Mouse (Mus musculus) stomach, adult 2 months (tissue): ENCODE data around the gene Kras. TPM values are rescaled to one million over a fixed set of nuclear protein-coding genes. Genes with fewer than 3 reads are reported as not detected.

Experiments used
- polyA plus RNA-seq: library from polyadenylated mRNA; depleted of rRNA; stranded (reverse); fragments of >200 nt; gene quantifications from 2 replicates; pipeline ENCODE4 v1.2.3, GENCODE M21; 2012; rRNA removed

Kras gene
- polyA plus RNA-seq, result 4.9 and 6.2 TPM in 2 replicates

GRCm38 (mm10) chr6:145250185-145250791 lies at the start of gene Kras:
Kras (minus strand) TSS chr6:145250239.

GRCm38 (mm10) chr6:145210816-145211338 lies 39.2 kb downstream of the Kras start, which contains the start of the genes Casc1 and Etfrf1:
Casc1 (minus strand) TSS chr6:145211005.
Etfrf1 (plus strand) TSS chr6:145211134.

Other genes with a start within 250 kb of the Kras start
- gene Bcat1, start 174.1 kb downstream of the Kras start, polyA plus RNA-seq, result 0.09 and 0.39 TPM in 2 replicates
- gene Lrmp, start 134.6 kb downstream of the Kras start, polyA plus RNA-seq, result 7.5 and 9.1 TPM in 2 replicates
- gene Casc1, start 39.2 kb downstream of the Kras start, polyA plus RNA-seq, result 0.09 TPM in 1 of 2 replicates, not detected in the other
- gene Etfrf1, start 39.1 kb downstream of the Kras start, polyA plus RNA-seq, result 0.66 and 1.9 TPM in 2 replicates